Mouse (Mus musculus) Patski (cell line): ENCODE results near the gene Moap1. TPM values are rescaled to one million over a fixed set of nuclear protein-coding genes. Genes with fewer than 3 reads are reported as not detected.

Experiments
- ATAC-seq: fragments of 100-300 bp; one replicate; pipeline ENCODE4 v1.8.0; 2021
- CTCF ChIA-PET: fragments of 350-600 bp; sonication (Branson Sonifier 250); formaldehyde crosslinking; loops from one replicate; lab custom pipeline; 2022; ENCODE audit warnings: inconsistent platforms; lab: Charles Lee
- POLR2A ChIA-PET: fragments of 350-600 bp; sonication (Branson Sonifier 250); formaldehyde crosslinking; loops from one replicate; lab custom pipeline; 2022; ENCODE audit warnings: antibody characterized with exemption, inconsistent platforms; lab: Charles Lee
- DNase-seq: peaks from one replicate; pipeline ENCODE4 v3.0.0-alpha.2; 2011; ENCODE audit warnings: low read depth, low spot score
- H3K27me3 ChIP-seq: fragments of 371-371 bp; one replicate; pipeline ENCODE4 v1.5.1; 2021
- CTCF ChIP-seq: fragments of 100-300 bp; IDR thresholded peaks from one replicate; pipeline ENCODE4 v1.5.1; 2021
- in situ Hi-C: fragments of 300-500 bp; cut with MboI; formaldehyde crosslinking; loops from 3 replicates; pipeline ENCODE4 v1.11.1; 2018; ENCODE audit warnings: low pct_unique_long_range_greater_than_20kb, mixed read lengths
- polyA plus RNA-seq: library from polyadenylated mRNA; unstranded; gene quantifications from one replicate; pipeline ENCODE4 v1.2.3, GENCODE M21; 2021

Gene Moap1
- polyA plus RNA-seq, 1 experiment from 2014 or later = 13.3 TPM

- TF ChIP-seq CTCF = no peak
- no peaks in the 10 kb centered on the region for H3K27me3 ChIP-seq
- ATAC-seq (no peak), DNase-seq (no peak)
- in situ Hi-C loops = no loop called here
- ChIA-PET POLR2A (no interaction called here), CTCF (interaction anchor here (0.8 to 2.4 kb wide), 13 partner anchors 9 to 126 kb away, joined by 3 to 11 read pairs (median 4); no protein-coding TSS in a partner anchor)
Observed at GRCm38 (mm10) chr12:102702356-102703110, 40.9 kb downstream of the Moap1 start.

DNA sequence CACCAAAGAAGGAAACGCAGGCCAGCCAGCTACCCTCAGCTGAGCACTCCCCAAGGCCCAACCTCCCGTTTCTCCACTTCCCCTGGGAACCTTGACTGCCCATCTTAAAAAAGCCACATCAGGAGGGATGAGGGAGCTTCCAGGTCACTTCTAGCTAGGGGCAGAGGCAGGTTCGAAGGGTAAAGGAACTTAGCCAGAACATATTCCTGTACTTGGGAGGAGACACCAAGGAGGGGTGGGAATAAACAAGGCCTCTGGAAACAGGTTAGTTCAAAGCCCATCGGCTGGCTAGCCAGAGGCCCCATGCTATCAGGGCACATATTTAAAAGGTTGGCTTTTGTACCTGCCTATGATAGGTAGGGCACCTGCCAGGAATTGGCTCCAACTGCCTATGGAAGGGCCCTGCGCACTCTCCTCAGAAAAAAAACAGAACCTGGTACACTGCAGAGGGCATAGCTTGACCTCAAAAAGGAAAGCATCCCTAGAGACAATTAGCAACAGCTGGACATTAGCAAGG is 41.7 kb downstream of the Moap1 start:
- in situ Hi-C loops = no loop called here
- TF ChIP-seq CTCF = no peak
- ChIA-PET CTCF (interaction anchor here (0.8 to 2.4 kb wide), 8 partner anchors 9 to 123 kb away, joined by 3 to 11 read pairs (median 6); no protein-coding TSS in a partner anchor), POLR2A (no interaction called here)
- ATAC-seq = no peak
- DNase-seq = no peak
- H3K27me3 ChIP-seq = no peaks in the 10 kb centered on the region

GRCm38 (mm10) chr12:102700453-102700852 is 43.0 kb downstream of the Moap1 start:
- ATAC-seq = no peak
- CTCF ChIA-PET = no interaction called here
- POLR2A ChIA-PET = no interaction called here
- no peak for DNase-seq
- in situ Hi-C loops = no loop called here
- TF ChIP-seq CTCF = no peak
- no peaks in the 10 kb centered on the region for H3K27me3 ChIP-seq

DNA sequence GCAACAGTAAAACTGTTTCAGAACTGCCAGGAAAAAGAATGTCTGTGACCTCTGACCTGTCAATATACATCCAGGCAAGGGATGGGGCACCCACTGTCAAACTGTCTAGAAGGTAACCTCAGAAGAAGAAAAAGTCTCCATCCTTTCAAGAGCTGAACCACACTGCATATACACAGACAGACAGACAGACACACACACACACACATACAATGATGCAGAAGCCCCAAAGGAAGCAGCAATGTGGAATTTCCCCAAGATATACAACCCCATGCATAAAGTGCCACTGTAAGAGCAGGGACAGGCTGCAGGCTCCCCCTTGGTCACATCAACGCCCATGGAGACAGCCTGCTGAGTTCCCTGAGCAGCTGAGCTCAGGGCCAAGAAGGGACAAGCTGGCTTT is 44.3 kb downstream of the Moap1 start:
- DNase-seq (no peak), ATAC-seq (no peak)
- POLR2A ChIA-PET = no interaction called here
- in situ Hi-C loops = no loop called here
- CTCF ChIA-PET = no interaction called here
- no peak for TF ChIP-seq CTCF
- H3K27me3 ChIP-seq = no peaks in the 10 kb centered on the region

DNA sequence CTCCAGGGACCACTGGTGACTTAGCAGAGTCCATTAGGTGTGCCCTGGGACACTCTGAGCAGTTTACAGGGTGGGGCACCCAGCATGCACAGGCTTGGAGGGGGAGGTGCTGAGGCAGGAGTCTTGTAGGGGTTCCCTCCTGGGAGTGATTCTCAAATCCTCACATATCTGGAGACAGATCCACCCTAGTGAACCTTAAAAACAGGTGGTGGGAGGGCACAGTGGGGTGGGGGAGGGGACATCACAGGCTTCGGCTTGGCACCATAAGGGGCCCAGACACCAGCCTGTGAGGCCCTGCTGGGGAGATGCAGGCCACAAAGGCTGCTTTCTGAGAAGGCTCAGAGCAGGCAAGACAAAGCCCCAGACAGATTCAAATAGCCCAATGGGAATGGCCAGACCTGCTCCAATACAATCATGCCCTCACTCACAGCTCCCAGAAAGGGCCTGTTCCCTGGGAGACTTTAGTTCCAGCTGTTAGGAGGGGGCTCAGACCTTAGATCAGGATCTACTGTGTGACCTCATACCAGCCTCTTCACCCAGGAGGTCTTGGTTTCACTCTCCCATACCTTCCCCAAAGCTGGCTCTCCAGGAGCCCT is 45.3 kb downstream of the Moap1 start:
- ChIA-PET POLR2A (no interaction called here), CTCF (no interaction called here)
- DNase-seq (no peak), ATAC-seq (no peak)
- no peak for TF ChIP-seq CTCF
- in situ Hi-C loops = no loop called here
- no peaks in the 10 kb centered on the region for H3K27me3 ChIP-seq

- TF ChIP-seq CTCF = no peak
- ChIA-PET POLR2A (interaction anchor here (0.6 kb wide), 1 partner anchor 72 kb away, joined by 4 read pairs; no protein-coding TSS in a partner anchor), CTCF (no interaction called here)
- no peak for ATAC-seq
- in situ Hi-C loops = no loop called here
- no peak for DNase-seq
- H3K27me3 ChIP-seq = no peaks in the 10 kb centered on the region
Observed at GRCm38 (mm10) chr12:102697381-102697780, 46.1 kb downstream of the Moap1 start.

DNA sequence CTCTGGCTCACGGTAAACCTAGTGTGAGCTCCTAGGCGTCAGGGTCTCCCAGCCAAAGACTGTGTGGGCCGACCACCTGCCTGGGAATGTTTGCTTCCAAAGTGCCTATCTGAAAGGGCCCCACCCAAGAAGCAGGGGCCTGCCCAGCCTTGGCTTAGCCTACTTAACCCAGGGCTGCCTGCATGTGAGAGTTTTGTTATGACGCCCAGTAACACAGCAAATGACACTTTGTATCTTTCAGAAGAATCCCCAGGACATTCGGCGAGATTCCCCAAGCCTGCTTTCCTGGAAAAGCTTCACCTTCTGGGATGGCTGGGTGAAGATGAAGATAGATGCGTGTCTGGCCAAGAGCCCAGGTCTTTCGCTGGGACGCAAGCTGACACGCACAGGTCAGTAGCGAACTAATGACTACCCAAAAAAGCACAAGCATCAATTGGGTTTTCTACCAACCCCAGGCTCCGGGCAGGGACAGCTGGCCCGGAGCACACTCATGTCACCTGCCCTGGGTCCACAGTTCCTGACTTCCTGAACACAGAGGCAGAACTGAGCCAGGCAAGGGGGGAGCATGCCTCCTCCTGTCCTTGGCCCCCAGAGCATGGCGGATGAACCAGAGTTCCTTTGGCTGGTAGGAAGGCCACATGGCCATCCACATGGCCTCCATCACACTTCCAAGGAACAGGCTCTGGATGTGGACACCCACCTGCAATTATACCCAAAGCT is 46.7 kb downstream of the Moap1 start:
- in situ Hi-C loops = no loop called here
- ChIA-PET CTCF (no interaction called here), POLR2A (interaction anchor here (0.6 kb wide), 1 partner anchor 73 kb away, joined by 4 read pairs; no protein-coding TSS in a partner anchor)
- H3K27me3 ChIP-seq = no peaks in the 10 kb centered on the region
- DNase-seq (no peak), ATAC-seq (no peak)
- TF ChIP-seq CTCF = no peak

- CTCF ChIA-PET = no interaction called here
- no peaks in the 10 kb centered on the region for H3K27me3 ChIP-seq
- TF ChIP-seq CTCF = no peak
- POLR2A ChIA-PET = interaction anchor here (0.9 kb wide), 1 partner anchor 9 kb away, joined by 3 read pairs; the partner anchor contains the start of gene Itpk1
- in situ Hi-C loops = no loop called here
- no peak for DNase-seq
- ATAC-seq = no peak
Observed at GRCm38 (mm10) chr12:102695369-102696239, 47.9 kb downstream of the Moap1 start.

Other genes starting within 250 kb of the Moap1 start
- 0.08 TPM for gene Chga, start 188.7 kb downstream of the Moap1 start, polyA plus RNA-seq
- gene Itpk1, start 38.7 kb downstream of the Moap1 start, polyA plus RNA-seq = 22.9 TPM
- 6.5 TPM for gene Tmem251, start 101 bp upstream of the Moap1 start, polyA plus RNA-seq
- gene Gm28051, start 14.1 kb upstream of the Moap1 start, polyA plus RNA-seq = not detected
- 14.6 TPM for gene Gon7, start 14.1 kb upstream of the Moap1 start, polyA plus RNA-seq
- gene Ubr7, start 14.3 kb upstream of the Moap1 start, polyA plus RNA-seq = 33.0 TPM
- 9.5 TPM for gene Gm20604, start 15.0 kb upstream of the Moap1 start, polyA plus RNA-seq
- gene Btbd7, start 134.8 kb upstream of the Moap1 start, polyA plus RNA-seq = 29.2 TPM
- not detected for gene Cox8c, start 155.7 kb upstream of the Moap1 start, polyA plus RNA-seq
- not detected for gene Unc79, start 205.2 kb upstream of the Moap1 start, polyA plus RNA-seq